Mouse (Mus musculus) cerebellum, adult 2 months (tissue): ENCODE data around the gene Csrnp3.

Experiments used
- CTCF ChIP-seq: fragments of 200-500 bp; IDR thresholded peaks from 2 replicates; pipeline ENCODE4 v1.5.1; 2011; ENCODE audit warnings: low read depth, mild to moderate bottlenecking, control low read depth, low read length, moderate library complexity, borderline replicate concordance; ENCODE audit not compliant: insufficient read depth
- POLR2A ChIP-seq: fragments of 200-500 bp; IDR thresholded peaks from 2 replicates; pipeline ENCODE4 v1.6.1; 2011; ENCODE audit warnings: low read length, control low read depth, borderline replicate concordance; ENCODE audit not compliant: insufficient read depth

DNA sequence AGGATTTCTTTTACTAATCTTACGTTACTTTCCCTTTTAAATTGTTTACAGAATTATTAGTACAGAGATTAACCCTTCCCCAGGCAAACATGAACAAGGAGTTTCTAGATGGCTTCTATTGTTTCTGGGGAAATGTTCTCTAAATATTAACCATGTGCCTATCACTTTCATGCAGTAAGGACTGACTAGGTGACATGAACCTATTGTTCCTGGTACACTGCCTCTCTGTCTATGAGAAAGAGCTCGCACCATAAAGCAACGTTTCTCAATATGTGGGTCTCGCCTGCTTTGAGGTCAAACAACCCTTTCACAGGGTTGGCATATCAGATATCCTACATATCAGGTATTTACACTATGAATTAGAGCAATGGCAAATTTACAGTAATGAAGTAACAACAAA lies 96.8 kb downstream of the Csrnp3 start:
- TF ChIP-seq CTCF (no peak), POLR2A (no peak)
